In genomic region chr9:111412471-111413160, GRCm38 (mm10) we compare ENCODE assay signal across 11 mouse cellular contexts. TPM values are rescaled to one million over a fixed set of nuclear protein-coding genes. Genes with fewer than 3 reads are reported as not detected.
DNase-seq lines count a peak whose midpoint lies in the region; ATAC-seq and TF ChIP-seq lines count a peak whose summit lies in the region.
"Had no signal": no experiment of that assay in that cellular context is flagged by ENCODE, and none has a peak within 500 bp of the region (broad histone marks: within the 10 kb centered on the region; RNA-seq: fewer than 3 reads in every experiment).

No protein-coding gene starts in this region.

- no peak for ATAC-seq in lung, embryonic 14.5 days (ENCODE audit: insufficient read depth)
- peak; percentile 65 for ATAC-seq in hindbrain, embryonic 12.5 days (ENCODE audit: low FRiP score)
- ATAC-seq in liver, embryonic 11.5 days (replicated peaks; ENCODE audit: low FRiP score): no peak

- H3K27me3 ChIP-seq in lung, embryonic 14.5 days (ENCODE audit: insufficient read depth, low read length): no peaks in the 10 kb centered on the region
- no peaks in the 10 kb centered on the region; the same call in 1 of the 2 replicates for H3K27me3 ChIP-seq in hindbrain, embryonic 12.5 days
- H3K27me3 ChIP-seq in liver, embryonic 11.5 days (replicated peaks; ENCODE audit: control insufficient read depth, insufficient read depth, low read length): no peaks in the 10 kb centered on the region
- H3K27me3 ChIP-seq: limb, embryonic 12.5 days; stomach, embryonic 15.5 days had no signal

- TF ChIP-seq CTCF in lung, embryonic 14.5 days (IDR thresholded peaks at IDR 0.05; ENCODE audit: low read depth): no peak

- H3K9me3 ChIP-seq in lung, embryonic 14.5 days (ENCODE audit: low read depth, low read length): no peaks in the 10 kb centered on the region
- H3K9me3 ChIP-seq in hindbrain, embryonic 12.5 days (replicated peaks): no peaks in the 10 kb centered on the region
- no peaks in the 10 kb centered on the region for H3K9me3 ChIP-seq in liver, embryonic 11.5 days (ENCODE audit: control insufficient read depth, low read length)
- H3K9me3 ChIP-seq: limb, embryonic 12.5 days; stomach, embryonic 15.5 days had no signal

- H3K4me1 ChIP-seq in lung, embryonic 14.5 days (ENCODE audit: insufficient read depth): no peaks in the 10 kb centered on the region
- H3K4me1 ChIP-seq in hindbrain, embryonic 12.5 days: peaks cover 13% of the 10 kb centered on the region
- no peaks in the 10 kb centered on the region for H3K4me1 ChIP-seq in liver, embryonic 11.5 days (replicated peaks; ENCODE audit: control insufficient read depth, insufficient read depth, low read length)
- H3K4me1 ChIP-seq: stomach, embryonic 15.5 days had no signal

- no peaks in the 10 kb centered on the region for H3K36me3 ChIP-seq in lung, embryonic 14.5 days (ENCODE audit: insufficient read depth)
- no peaks in the 10 kb centered on the region for H3K36me3 ChIP-seq in hindbrain, embryonic 12.5 days
- no peaks in the 10 kb centered on the region for H3K36me3 ChIP-seq in liver, embryonic 11.5 days (ENCODE audit: control insufficient read depth, insufficient read depth, low read length)
- H3K36me3 ChIP-seq: limb, embryonic 12.5 days; stomach, embryonic 15.5 days had no signal

- H3K9ac ChIP-seq in lung, embryonic 14.5 days: no peak overlapping the region
- no peak overlapping the region for H3K9ac ChIP-seq in hindbrain, embryonic 12.5 days
- H3K9ac ChIP-seq in liver, embryonic 11.5 days (ENCODE audit: low read depth, low read length): no peak overlapping the region
- H3K9ac ChIP-seq: limb, embryonic 12.5 days; stomach, embryonic 15.5 days had no signal

- H3K27ac ChIP-seq in lung, embryonic 14.5 days (ENCODE audit: low read depth): no peak overlapping the region
- peak overlapping the region; percentile 49; the same call in 1 of the 2 replicates for H3K27ac ChIP-seq in hindbrain, embryonic 12.5 days
- no peak overlapping the region for H3K27ac ChIP-seq in liver, embryonic 11.5 days (ENCODE audit: low read depth, low read length)
- H3K27ac ChIP-seq: limb, embryonic 12.5 days; stomach, embryonic 15.5 days had no signal

- DNase-seq in lung, embryonic 14.5 days: peak; percentile 33
- no peak for DNase-seq in lung, postnatal 14 days
- DNase-seq in left cerebral cortex, postnatal 36 days (ENCODE audit: low spot score in 2 of 2): peak; percentile 63 to 74
- DNase-seq in right cerebral cortex, postnatal 36 days (ENCODE audit: low spot score in 2 of 2): peak; percentile 68 to 70
- no peak for DNase-seq in cerebellum, adult 9-11 months
- no peak for DNase-seq in lung, postnatal 25 days (ENCODE audit: low spot score)
- DNase-seq in liver, embryonic 11.5 days (ENCODE audit: low spot score): no peak
- DNase-seq: adrenal gland, adult 8-10 months had no signal

- 71% methylated on average over 16 of the region's 16 CpGs for WGBS in lung, embryonic 14.5 days
- WGBS in hindbrain, embryonic 12.5 days: 61% methylated on average over 16 of the region's 16 CpGs
- WGBS in liver, embryonic 11.5 days: 87% methylated on average over 16 of the region's 16 CpGs

- intact Hi-C loops in left cerebral cortex, postnatal 36 days (cut with DNase I): no loop called here

- no peak overlapping the region for H3K4me3 ChIP-seq in lung, embryonic 14.5 days (ENCODE audit: low read depth, low read length)
- no peak overlapping the region for H3K4me3 ChIP-seq in hindbrain, embryonic 12.5 days
- no peak overlapping the region for H3K4me3 ChIP-seq in liver, embryonic 11.5 days (ENCODE audit: low read depth, low read length)
- H3K4me3 ChIP-seq: limb, embryonic 12.5 days; stomach, embryonic 15.5 days had no signal

- H3K4me2 ChIP-seq in lung, embryonic 14.5 days: no peak overlapping the region
- 0 out of 2 replicates have a peak overlapping the region, but pooled peaks have one; percentile 13 for H3K4me2 ChIP-seq in hindbrain, embryonic 12.5 days (replicated peaks)
- H3K4me2 ChIP-seq in liver, embryonic 11.5 days: no peak overlapping the region
- H3K4me2 ChIP-seq: limb, embryonic 12.5 days; stomach, embryonic 15.5 days had no signal

RNA-seq across cellular contexts. Expression of gene Dclk3, which starts 26.3 kb away (rescaled TPM):
- 0.23 TPM in 1 of 2 replicates, not detected in the other for polyA plus RNA-seq in lung, embryonic 14.5 days (2014; fragmentation: Nextera tagmentation; extraction: Ambion mirVana)
- polyA plus RNA-seq in hindbrain, embryonic 12.5 days (2016; fragmentation: Nextera tagmentation; extraction: Ambion mirVana): 1.8 and 2.7 TPM in 2 replicates
- total RNA-seq in left cerebral cortex, postnatal 36 days (2021): 10 to 100 TPM; 53.8 to 57.3 TPM
- polyA plus RNA-seq in liver, embryonic 11.5 days (2014; fragmentation: Nextera tagmentation; extraction: Ambion mirVana): 0.07 and 0.19 TPM in 2 replicates

Comparison
In these comparisons a context has a peak if more than half of its experiments do, and no peak if none do; other contexts are left out.
1. DNase-seq: peak in lung, embryonic 14.5 days (single experiment), left cerebral cortex, postnatal 36 days (2 of 2) and right cerebral cortex, postnatal 36 days (2 of 2); none in lung, postnatal 14 days (single experiment), cerebellum, adult 9-11 months (single experiment), lung, postnatal 25 days (single experiment) and liver, embryonic 11.5 days (single experiment).